Mouse (Mus musculus): ENCODE data around the gene Ftl1.
A peak's percentile ranks its signal among the peaks of the same experiment; 100 is the strongest.
"Not testable (repeated sequence)": the region's sequence is repeated elsewhere in the genome, so short reads cannot be mapped to it uniquely, and the experiment has no call there.

The Ftl1 gene

DNA sequence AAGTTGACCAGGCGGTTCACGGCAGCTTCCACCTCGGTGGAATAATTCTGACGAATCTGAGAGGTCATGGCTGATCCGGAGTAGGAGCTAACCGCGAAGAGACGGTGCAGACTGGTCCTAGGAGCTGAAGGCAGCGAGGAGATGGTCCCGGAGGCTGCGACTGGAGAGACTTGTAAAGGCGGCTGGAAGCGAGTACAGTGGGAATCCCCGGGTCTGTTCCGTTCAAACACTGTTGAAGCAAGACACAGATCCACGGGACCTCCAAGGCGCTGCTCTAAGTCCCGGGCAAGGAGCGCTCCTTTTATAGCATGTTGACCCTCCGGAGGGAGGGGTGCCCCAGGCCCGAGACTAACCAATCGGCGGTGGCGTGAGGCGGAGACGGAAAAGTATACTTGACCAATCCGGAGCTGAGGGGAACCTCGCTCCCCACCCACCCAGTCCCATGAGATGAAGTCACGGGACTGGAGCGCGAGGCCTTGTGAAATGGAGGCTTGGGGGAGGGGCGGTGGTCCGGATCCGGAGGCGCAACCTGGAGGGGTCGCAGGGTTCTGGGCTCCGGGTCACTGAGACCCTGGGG is at the start of gene Ftl1:
TSS of gene Ftl1 (minus strand) at position 321 of the 577 bp plus-strand sequence.
- DNase-seq (ENCODE audit: low spot score in 2 of 2), result peak; percentile 81 to 98

- no peak for DNase-seq (ENCODE audit: low spot score in 2 of 2)
Observed at GRCm38 (mm10) chr7:45509181-45509882, 49.6 kb upstream of the Ftl1 start.

GRCm38 (mm10) chr7:45508561-45508960 is 48.9 kb upstream of the Ftl1 start:
- DNase-seq (ENCODE audit: low spot score in 2 of 2), result no peak

DNA sequence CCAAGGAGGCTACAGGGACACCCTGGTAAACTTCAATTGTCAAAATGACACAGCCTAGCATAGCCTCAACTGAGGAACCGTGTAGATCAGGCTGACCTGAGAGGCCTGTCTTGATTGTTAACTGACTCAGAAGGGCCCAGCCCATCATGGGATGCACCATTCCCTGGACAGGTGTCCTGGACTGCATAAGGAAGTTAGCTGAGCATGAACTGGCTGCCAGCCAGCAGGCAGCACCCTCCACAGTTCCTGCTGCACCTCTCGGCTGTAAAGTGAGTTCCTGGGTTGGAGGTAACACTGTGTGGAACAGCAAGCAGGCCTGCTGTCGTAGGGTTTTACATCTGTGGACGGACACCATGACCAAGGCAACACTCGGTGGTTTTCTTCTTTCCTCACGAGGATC is 47.9 kb upstream of the Ftl1 start:
- no peak for DNase-seq (ENCODE audit: low spot score in 2 of 2)

DNA sequence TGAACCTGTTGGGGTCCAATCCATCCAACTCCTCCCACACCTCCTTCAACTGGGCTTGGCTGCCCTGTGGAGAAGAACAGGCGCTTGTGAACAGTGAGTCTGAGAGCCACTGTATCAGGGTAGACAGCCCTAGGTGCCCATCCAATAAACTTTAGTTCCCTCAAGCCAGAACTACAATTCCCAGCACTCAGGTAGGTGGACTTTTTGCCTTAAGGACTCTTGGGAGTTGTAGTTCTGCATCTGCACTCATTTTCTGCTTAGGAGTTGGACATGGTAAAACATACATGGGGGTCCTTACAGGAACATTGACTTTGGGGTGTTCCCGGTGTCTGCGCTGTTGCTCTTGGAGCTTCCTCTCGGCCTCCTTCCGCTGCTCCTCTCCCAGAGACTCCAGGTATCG is 38.7 kb upstream of the Ftl1 start:
- no peak for DNase-seq (ENCODE audit: low spot score in 2 of 2)

GRCm38 (mm10) chr7:45494548-45494947 is 34.9 kb upstream of the Ftl1 start:
- DNase-seq (ENCODE audit: low spot score in 2 of 2), result no peak

- no peak for DNase-seq (ENCODE audit: low spot score in 2 of 2)
Observed at GRCm38 (mm10) chr7:45492951-45493350, 33.3 kb upstream of the Ftl1 start.

- no peak for DNase-seq (ENCODE audit: low spot score in 2 of 2)
Observed at GRCm38 (mm10) chr7:45492225-45492844, 32.7 kb upstream of the Ftl1 start.

DNA sequence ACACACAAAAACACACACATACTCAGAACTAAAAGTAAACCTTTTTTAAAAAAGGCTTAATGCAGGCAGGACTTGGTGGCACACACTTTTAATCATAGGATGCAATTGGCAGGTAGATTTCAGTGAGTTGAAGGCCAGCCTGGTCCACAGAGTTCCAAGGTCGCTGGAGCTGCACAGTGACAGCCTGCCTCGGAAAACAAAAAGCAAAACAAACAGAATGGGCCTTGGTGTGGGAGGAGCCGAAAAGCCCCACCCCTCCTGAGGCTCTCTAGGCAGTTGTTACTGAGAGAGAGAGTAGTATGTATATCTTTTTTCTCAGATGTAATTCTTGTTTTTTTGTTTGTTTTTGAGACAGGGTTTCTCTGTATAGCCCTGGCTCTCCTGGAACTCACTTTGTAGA is 31.6 kb upstream of the Ftl1 start:
- DNase-seq (ENCODE audit: low spot score in 2 of 2), result no peak

- no peak for DNase-seq (ENCODE audit: low spot score in 2 of 2)
Observed at GRCm38 (mm10) chr7:45490822-45491221, 31.1 kb upstream of the Ftl1 start.

DNA sequence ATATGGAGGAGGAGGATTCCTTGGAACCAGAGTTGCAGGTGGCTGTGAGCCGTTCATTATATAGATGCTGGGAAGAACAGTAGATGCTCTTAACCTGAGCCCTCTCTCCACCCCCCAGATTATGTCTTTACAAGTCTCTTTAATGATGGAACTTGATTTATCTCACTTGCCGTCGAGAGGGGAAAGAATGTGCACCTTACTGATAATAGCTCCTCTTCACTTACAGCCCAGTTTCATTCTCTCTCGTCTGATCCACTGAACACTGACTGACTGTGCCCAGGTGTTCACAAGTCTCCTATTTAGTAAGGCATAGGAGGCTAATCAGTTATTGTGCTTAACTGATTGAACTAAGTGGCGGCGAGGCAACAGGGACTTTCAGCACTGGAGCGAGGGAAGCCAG is 29.9 kb upstream of the Ftl1 start:
- no peak for DNase-seq (ENCODE audit: low spot score in 2 of 2)

GRCm38 (mm10) chr7:45488293-45489204 is 28.9 kb upstream of the Ftl1 start, which contains the start of gene Dhdh:
Gene Dhdh, minus strand, starts transcription at chr7:45488805.
- DNase-seq (ENCODE audit: low spot score in 2 of 2), result peak; percentile 55 to 66

GRCm38 (mm10) chr7:45487861-45488292 is 28.2 kb upstream of the Ftl1 start:
- DNase-seq (ENCODE audit: low spot score in 2 of 2), result no peak

DNA sequence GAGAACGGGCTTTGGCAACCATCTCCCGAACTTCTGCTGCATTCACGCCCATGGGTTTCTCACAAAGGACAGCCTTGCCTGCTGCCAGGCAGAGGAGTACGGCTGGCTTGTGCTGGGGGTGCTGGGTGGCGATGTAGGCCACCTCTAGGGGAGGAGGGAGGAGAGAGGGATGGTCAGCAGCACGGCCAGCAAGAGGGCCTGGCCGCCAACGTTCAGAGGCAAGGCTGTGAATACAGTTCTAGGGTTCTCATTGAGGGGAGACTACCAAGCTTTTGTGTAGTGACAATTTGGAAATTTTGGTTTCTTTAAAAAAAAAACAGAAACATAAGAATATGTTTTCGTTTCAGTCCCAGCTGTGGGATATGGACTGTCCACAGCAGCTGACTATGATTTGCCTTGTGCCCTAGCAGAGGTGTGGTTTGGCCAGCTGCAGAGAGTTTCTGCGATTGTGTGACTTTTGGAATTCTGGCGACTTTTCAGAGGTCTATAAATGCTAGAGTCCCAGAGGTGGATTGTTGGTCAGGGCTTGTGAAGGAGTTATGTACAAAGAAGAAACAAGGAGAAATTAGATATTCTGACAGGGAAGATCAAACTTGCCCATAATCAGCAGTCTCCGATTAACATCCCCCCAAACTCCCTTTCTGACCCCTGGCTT is 27.2 kb upstream of the Ftl1 start, which contains the start of gene Gm45808:
TSS of gene Gm45808 (minus strand) at position 51 of the 655 bp plus-strand sequence.
- no peak for DNase-seq (ENCODE audit: low spot score in 2 of 2)

DNA sequence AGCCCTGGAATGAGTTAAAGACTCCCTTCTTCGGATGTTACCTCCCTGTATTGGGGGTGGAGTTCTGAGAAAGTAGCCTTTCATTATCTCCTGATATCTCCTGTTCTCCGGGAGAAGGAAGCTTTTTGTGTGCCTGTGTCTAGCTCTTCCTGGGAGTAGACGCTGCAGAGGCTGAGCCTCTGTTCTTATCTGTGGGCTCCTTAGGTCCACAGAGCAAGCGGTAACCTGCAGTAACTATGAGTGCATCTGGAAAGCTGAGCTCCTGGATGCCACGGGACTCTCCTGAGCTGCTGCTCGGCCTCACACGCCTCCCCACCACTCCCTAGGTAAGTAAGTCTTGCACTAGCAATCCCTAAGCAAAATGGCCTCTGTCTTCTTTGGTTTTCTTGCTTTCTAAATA is 26.5 kb upstream of the Ftl1 start:
- DNase-seq (ENCODE audit: low spot score in 2 of 2), result no peak

GRCm38 (mm10) chr7:45484985-45485384 is 25.3 kb upstream of the Ftl1 start:
- not testable (repeated sequence) for DNase-seq (ENCODE audit: low spot score in 2 of 2)

DNA sequence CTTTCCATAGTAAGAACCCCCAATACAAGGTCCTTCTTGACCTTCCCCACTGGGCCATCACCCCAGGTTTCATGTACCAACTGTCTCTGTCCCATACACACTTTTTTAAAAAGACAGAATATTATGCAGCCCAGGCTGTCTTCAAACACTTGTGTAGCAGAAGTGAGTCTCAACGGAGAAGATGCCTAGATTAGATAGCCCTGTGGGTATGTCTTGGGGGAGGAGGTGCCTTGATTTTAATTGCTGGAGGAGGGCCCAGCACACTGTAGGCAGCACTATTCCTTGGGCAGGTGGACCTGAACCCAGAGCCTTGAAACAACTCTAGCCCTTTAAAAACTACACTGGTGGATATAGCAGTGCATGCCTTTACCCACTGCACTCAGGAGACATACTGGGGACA is 22.5 kb upstream of the Ftl1 start:
- DNase-seq (ENCODE audit: low spot score in 2 of 2), result no peak

DNA sequence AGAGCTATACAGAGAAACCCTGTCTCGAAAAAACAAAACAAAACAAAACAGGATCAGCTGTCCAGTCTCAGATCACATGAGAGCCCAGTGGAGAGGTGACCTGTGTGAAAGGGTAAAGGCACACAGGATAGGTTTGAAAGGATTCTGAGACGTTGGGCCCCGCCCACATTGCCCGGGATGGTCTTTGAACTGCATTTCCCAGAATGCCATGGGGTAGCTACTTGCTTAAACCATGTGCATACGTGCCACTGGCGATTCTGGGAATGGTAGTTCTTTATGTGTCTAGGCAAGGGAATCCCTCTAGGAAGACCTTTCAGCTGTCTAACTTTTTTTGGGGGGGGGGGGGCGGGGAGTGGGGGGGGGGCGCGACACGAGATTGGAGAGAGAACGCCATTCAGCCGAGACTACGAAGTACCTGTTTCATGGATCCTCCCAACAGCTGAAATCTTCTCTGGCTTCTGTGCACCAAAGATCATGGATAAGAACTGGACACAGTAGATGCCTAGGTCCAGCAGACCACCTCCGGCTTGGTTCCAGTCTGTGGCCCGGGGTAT is 21.8 kb upstream of the Ftl1 start, which contains the start of gene Tulp2:
TSS of gene Tulp2 (plus strand) at position 504 of the 554 bp plus-strand sequence.
- DNase-seq (ENCODE audit: low spot score in 2 of 2), result peak in 1 of 2 experiments; percentile 41

DNA sequence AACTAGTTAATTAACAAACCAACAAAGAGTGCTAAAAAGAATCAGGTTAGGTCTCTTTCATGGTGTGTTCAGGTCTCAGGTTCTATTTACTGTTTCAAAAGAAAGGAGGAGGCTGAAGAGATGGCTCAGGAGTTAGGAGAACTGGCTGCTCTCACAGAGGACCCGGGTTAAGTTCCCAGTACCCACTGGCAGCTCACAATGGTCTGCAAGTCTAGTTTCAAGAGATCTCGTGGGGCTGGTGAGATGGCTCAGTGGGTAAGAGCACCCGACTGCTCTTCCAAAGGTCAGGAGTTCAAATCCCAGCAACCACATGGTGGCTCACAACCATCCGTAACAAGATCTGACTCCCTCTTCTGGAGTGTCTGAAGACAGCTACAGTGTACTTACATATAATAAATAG is 20.6 kb upstream of the Ftl1 start:
- not testable (repeated sequence) for DNase-seq (ENCODE audit: low spot score in 2 of 2)

- no peak for DNase-seq (ENCODE audit: low spot score in 2 of 2)
Observed at GRCm38 (mm10) chr7:45478774-45479173, 19.1 kb upstream of the Ftl1 start.

DNA sequence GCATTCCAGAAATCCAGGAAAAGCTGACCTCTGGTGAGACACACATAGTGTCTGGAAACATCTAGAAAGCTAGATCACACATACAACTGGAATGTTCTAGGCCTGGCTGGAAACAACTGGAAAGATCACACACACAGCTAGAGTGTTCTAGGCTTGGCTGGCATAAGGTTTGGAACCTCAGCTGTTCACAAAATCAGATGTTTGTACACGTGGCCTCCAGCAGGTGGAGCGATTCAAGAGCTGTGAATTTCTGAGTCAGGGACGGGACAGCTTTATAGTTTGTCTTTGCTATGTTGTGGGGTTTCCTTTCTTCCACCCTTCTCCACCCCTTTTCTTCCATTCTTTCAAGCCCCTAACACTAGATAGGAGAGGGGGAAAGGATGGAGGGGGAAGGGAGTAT is 17.3 kb upstream of the Ftl1 start:
- DNase-seq (ENCODE audit: low spot score in 2 of 2), result peak in 1 of 2 experiments; percentile 48

Data from urinary bladder, adult 18-20 months (tissue).